ENCODE assay signal across 9 mouse cellular contexts in the genomic region with DNA sequence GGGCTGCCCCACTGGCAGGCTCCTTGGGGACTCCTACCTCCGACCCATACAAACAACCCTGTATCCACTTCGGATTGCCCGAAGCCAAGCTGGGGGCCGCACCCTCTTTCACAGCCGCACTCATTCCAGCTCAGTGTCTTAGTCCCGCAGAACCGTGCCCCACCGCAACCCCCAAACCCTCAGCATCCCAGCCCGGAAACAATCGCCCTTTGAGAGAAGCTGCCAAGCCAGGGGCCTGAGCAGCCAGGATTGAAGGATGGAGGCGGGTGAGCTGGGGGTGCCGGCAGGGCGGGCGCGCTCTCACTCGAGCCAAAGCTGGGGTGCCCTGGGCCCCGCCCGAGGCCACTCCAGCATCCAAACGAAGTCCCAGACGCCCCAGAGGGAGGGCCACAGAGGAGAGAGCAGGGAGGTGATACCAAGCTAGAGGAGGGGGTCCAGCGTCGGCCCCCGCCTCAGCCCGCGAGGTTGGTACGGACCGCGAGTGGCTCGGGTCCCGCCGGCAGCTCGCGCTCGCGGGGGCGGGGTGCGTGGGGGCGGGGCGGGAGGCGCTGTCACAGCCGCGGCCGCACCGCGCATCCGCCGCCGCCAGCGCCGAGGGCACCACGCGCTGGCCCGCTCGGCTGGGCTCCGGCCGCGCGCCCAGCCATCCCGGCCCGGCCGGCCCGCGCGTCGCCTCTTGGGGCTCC. TPM values are rescaled to one million over a fixed set of nuclear protein-coding genes. Genes with fewer than 3 reads are reported as not detected.
DNase-seq lines count a peak whose midpoint lies in the region; ATAC-seq lines count a peak whose summit lies in the region.
"Had no signal": no experiment of that assay in that cellular context is flagged by ENCODE, and none has a peak within 500 bp of the region (broad histone marks: within the 10 kb centered on the region; RNA-seq: fewer than 3 reads in every experiment).

B3gat1 (plus strand) TSS at position 523 of the 686 bp plus-strand sequence.

- no peak for DNase-seq in kidney, postnatal 36 days
- DNase-seq in cerebellum, adult 8-10 months = peak; percentile 11
- DNase-seq in layer of hippocampus, postnatal 36 days = peak; percentile 63 to 73
- peak; percentile 60 for DNase-seq in neural tube, embryonic 10.5 days (ENCODE audit: extremely low spot score, low spot score)
- no peak for DNase-seq in spleen, adult 12 weeks (ENCODE audit: low spot score)
- DNase-seq in urinary bladder, adult 18-20 months (ENCODE audit: low spot score in 2 of 2) = no peak

- no peaks in the 10 kb centered on the region for H3K36me3 ChIP-seq in kidney, embryonic 14.5 days (ENCODE audit: control insufficient read depth, insufficient read depth, low read length)
- H3K36me3 ChIP-seq in forebrain, embryonic 16.5 days (ENCODE audit: control insufficient read depth, insufficient read depth) = no peaks in the 10 kb centered on the region

- H3K27ac ChIP-seq in kidney, embryonic 14.5 days (ENCODE audit: low read depth, low read length) = no peak within 1 kb of the TSS
- peak within 1 kb of the TSS; percentile 85 for H3K27ac ChIP-seq in forebrain, embryonic 16.5 days (ENCODE audit: low read length)
- H3K27ac ChIP-seq: macrophage had no signal

- peak; percentile 88 for ATAC-seq in kidney, embryonic 14.5 days (ENCODE audit: low FRiP score, low TSS enrichment)
- peak; percentile 87 for ATAC-seq in forebrain, embryonic 16.5 days

- H3K27me3 ChIP-seq in kidney, embryonic 14.5 days (ENCODE audit: control insufficient read depth, insufficient read depth, low read length) = peaks cover 44% of the 10 kb centered on the region
- no peaks in the 10 kb centered on the region for H3K27me3 ChIP-seq in forebrain, embryonic 16.5 days (replicated peaks; ENCODE audit: control insufficient read depth, insufficient read depth, low read length)

- no peaks in the 10 kb centered on the region for H3K9me3 ChIP-seq in kidney, embryonic 14.5 days (ENCODE audit: control insufficient read depth, low read length)
- no peaks in the 10 kb centered on the region for H3K9me3 ChIP-seq in forebrain, embryonic 16.5 days (ENCODE audit: control insufficient read depth, low read length)

- H3K9ac ChIP-seq in kidney, embryonic 14.5 days (ENCODE audit: low read depth, low read length) = peak within 1 kb of the TSS; percentile 53; the same call in 1 of the 2 replicates
- peak within 1 kb of the TSS; percentile 98 for H3K9ac ChIP-seq in forebrain, embryonic 16.5 days (replicated peaks; ENCODE audit: low read depth, low read length)

- peak within 1 kb of the TSS; percentile 96 for H3K4me2 ChIP-seq in kidney, embryonic 14.5 days (replicated peaks; ENCODE audit: low read depth, low read length)
- H3K4me2 ChIP-seq in forebrain, embryonic 16.5 days (ENCODE audit: low read length) = peak within 1 kb of the TSS; percentile 86

- under 1% methylated on average over 24 of the region's 65 CpGs for WGBS in kidney, embryonic 14.5 days
- 0% methylated on average over 61 of the region's 65 CpGs for WGBS in forebrain, embryonic 16.5 days

- peak within 1 kb of the TSS; percentile 49 for H3K4me3 ChIP-seq in kidney, embryonic 14.5 days (ENCODE audit: low read length)
- H3K4me3 ChIP-seq in forebrain, embryonic 16.5 days (replicated peaks; ENCODE audit: low read length) = peak within 1 kb of the TSS; percentile 88

- peaks cover 7% of the 10 kb centered on the region for H3K4me1 ChIP-seq in kidney, embryonic 14.5 days (ENCODE audit: control insufficient read depth, insufficient read depth, low read length)
- H3K4me1 ChIP-seq in forebrain, embryonic 16.5 days (replicated peaks; ENCODE audit: control insufficient read depth, insufficient read depth, low read length) = peaks cover 38% of the 10 kb centered on the region

RNA-seq across cellular contexts. Expression of gene B3gat1, which starts in this region (rescaled TPM):
- polyA plus RNA-seq in kidney, embryonic 14.5 days (2014; fragmentation: Nextera tagmentation; extraction: Ambion mirVana) = 0.13 and 0.14 TPM in 2 replicates
- polyA plus RNA-seq in forebrain, embryonic 16.5 days (2015; fragmentation: Nextera tagmentation; extraction: Ambion mirVana) = 45.4 and 48.1 TPM in 2 replicates
- total RNA-seq in layer of hippocampus, postnatal 36 days (2021) = 100 to 1,000 TPM; 244 to 250 TPM
- polyA plus RNA-seq: macrophage had no signal

Comparison
In these comparisons a context has a peak if more than half of its experiments do, and no peak if none do; other contexts are left out.
1. RNA of gene B3gat1 (polyA plus RNA-seq): 45.4 to 48.1 TPM in forebrain, embryonic 16.5 days; 0.13 to 0.14 TPM in kidney, embryonic 14.5 days; every median in the first group is over 10 times any median in the second.
2. Peak in ATAC-seq, H3K4me3 ChIP-seq, H3K9ac ChIP-seq and H3K4me2 ChIP-seq in kidney, embryonic 14.5 days; RNA of the gene not detected or under 1 TPM.
3. DNase-seq: peak in cerebellum, adult 8-10 months (single experiment), layer of hippocampus, postnatal 36 days (2 of 2) and neural tube, embryonic 10.5 days (single experiment); none in kidney, postnatal 36 days (0 of 2), spleen, adult 12 weeks (single experiment) and urinary bladder, adult 18-20 months (0 of 2).